Mouse (Mus musculus) erythroblast, embryonic 14.5 days (primary cell): ENCODE data around the gene Mc1r.

Experiments
- GATA1 ChIP-seq: IDR thresholded peaks from 2 replicates; pipeline ENCODE4 v1.6.1; 2012; ENCODE audit warnings: low read length, inconsistent platforms, mixed read lengths
- TAL1 ChIP-seq: IDR thresholded peaks from 3 replicates; pipeline ENCODE4 v1.6.1; 2012; ENCODE audit warnings: low read length, inconsistent platforms, mixed read lengths

GRCm38 (mm10) chr8:123416944-123417555 is 10.1 kb downstream of the Mc1r start:
- TF ChIP-seq TAL1 (no peak), GATA1 (no peak)
